Mouse (Mus musculus): ENCODE results near the gene Cdc40.
"Not testable (repeated sequence)": the region's sequence is repeated elsewhere in the genome, so short reads cannot be mapped to it uniquely, and the experiment has no call there.

DNA sequence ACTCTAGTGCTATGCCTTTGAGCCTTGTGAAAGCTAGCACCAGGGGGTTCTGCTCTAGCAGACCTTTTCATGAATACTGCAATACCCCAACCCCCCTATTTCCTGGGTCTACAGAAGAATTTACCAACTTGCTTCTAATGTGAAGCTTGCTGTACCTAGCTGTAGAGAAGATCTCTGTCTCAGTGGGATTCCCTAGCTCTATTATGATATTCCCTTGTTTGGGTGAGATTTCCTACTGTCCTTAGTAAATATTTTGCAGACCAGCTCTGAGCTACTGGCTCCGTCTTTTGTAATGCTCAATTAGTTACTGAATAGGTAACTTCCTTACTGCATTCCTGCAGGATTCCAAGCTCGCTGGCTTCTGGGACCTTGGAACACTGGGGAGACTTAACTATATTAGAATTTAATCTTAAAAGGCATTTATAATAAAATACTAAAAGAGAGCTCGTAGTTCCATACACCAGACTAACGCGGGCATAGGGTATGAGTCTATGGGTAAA is 73.7 kb downstream of the Cdc40 start:
- TF ChIP-seq GATA1, TAL1 (IDR thresholded peaks at IDR 0.05; ENCODE audit: low read length): not testable (repeated sequence)

All from erythroblast, embryonic 14.5 days (primary cell).